In the genomic region with DNA sequence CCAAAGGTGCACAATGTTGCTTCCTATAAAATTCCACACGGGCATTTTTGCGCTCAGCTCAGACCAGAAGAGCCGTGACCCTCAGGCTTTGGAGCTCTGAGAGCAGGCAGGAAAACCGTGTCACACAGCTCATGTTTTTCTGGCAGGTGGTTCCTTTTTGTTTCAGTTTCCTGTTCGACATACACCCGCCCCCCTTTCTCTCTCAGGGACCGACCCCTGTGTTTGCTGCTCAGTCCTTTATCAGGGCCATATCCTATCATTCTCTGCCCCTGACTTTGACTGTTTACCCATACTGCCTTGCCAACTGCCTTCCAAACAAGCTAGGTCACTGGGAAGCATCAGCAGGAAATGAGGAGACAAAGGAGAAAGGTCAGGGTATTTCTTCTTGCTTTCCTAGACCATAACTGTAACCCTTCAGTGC, we compare ENCODE assay signal across 10 mouse cellular contexts.
A peak's percentile ranks its signal among the peaks of the same experiment; 100 is the strongest.
DNase-seq lines count a peak whose midpoint lies in the region; ATAC-seq and TF ChIP-seq lines count a peak whose summit lies in the region.
"Had no signal": no experiment of that assay in that cellular context is flagged by ENCODE, and none has a peak within 500 bp of the region (broad histone marks: within the 10 kb centered on the region; RNA-seq: fewer than 3 reads in every experiment).

No protein-coding gene starts in this region.

- WGBS in lung, embryonic 14.5 days = 36% methylated on average over 7 of the region's 7 CpGs
- 23% methylated on average over 7 of the region's 7 CpGs for WGBS in lung, adult 2 months
- 40% methylated on average over 7 of the region's 7 CpGs for WGBS in intestine, postnatal 0 days
- WGBS in lung, embryonic 16.5 days = 27% methylated on average over 7 of the region's 7 CpGs

- no peak for TF ChIP-seq POLR2A in lung, adult 2 months (IDR thresholded peaks at IDR 0.05; ENCODE audit: borderline replicate concordance, extremely low read depth, low read depth, low read length)

- ATAC-seq in lung, embryonic 14.5 days (ENCODE audit: insufficient read depth) = peak; percentile 82; the same call in 1 of the 2 replicates
- ATAC-seq in intestine, postnatal 0 days = no peak
- ATAC-seq in lung, embryonic 16.5 days (ENCODE audit: low read depth) = peak; percentile 87

- no peaks in the 10 kb centered on the region for H3K36me3 ChIP-seq in lung, embryonic 14.5 days (ENCODE audit: insufficient read depth)
- H3K36me3 ChIP-seq in intestine, postnatal 0 days (ENCODE audit: control insufficient read depth, insufficient read depth) = no peaks in the 10 kb centered on the region
- H3K36me3 ChIP-seq in lung, embryonic 16.5 days (ENCODE audit: control insufficient read depth, insufficient read depth, low read length) = no peaks in the 10 kb centered on the region
- H3K36me3 ChIP-seq: forebrain, embryonic 12.5 days; neural tube, embryonic 13.5 days had no signal

- H3K4me2 ChIP-seq in lung, embryonic 14.5 days = no peak overlapping the region
- 0 out of 2 replicates have a peak overlapping the region, but pooled peaks have one; percentile 6 for H3K4me2 ChIP-seq in intestine, postnatal 0 days (replicated peaks; ENCODE audit: low read depth)
- H3K4me2 ChIP-seq in lung, embryonic 16.5 days (ENCODE audit: low read depth, low read length) = peak overlapping the region; percentile 27; the same call in 1 of the 2 replicates
- H3K4me2 ChIP-seq: forebrain, embryonic 12.5 days; neural tube, embryonic 13.5 days had no signal

- H3K27me3 ChIP-seq in lung, embryonic 14.5 days (ENCODE audit: insufficient read depth, low read length) = no peaks in the 10 kb centered on the region
- no peaks in the 10 kb centered on the region for H3K27me3 ChIP-seq in intestine, postnatal 0 days (replicated peaks; ENCODE audit: control insufficient read depth, insufficient read depth, low read length)
- H3K27me3 ChIP-seq in lung, embryonic 16.5 days (ENCODE audit: control insufficient read depth, insufficient read depth, low read depth, low read length) = no peaks in the 10 kb centered on the region
- H3K27me3 ChIP-seq: neural tube, embryonic 13.5 days had no signal

- no peaks in the 10 kb centered on the region for H3K9me3 ChIP-seq in lung, embryonic 14.5 days (ENCODE audit: low read depth, low read length)
- H3K9me3 ChIP-seq in intestine, postnatal 0 days (ENCODE audit: control insufficient read depth) = no peaks in the 10 kb centered on the region
- H3K9me3 ChIP-seq in lung, embryonic 16.5 days (ENCODE audit: control insufficient read depth, low read length) = no peaks in the 10 kb centered on the region
- H3K9me3 ChIP-seq: forebrain, embryonic 12.5 days; neural tube, embryonic 13.5 days had no signal

- DNase-seq in lung, embryonic 14.5 days = peak; percentile 54
- no peak for DNase-seq in lung, adult 2 months
- no peak for DNase-seq in yolk sac, embryonic 10.5 days (ENCODE audit: low spot score)
- no peak for DNase-seq in embryo, embryonic 9.5 days (ENCODE audit: extremely low spot score)
- no peak for DNase-seq in spleen, postnatal 4 days (ENCODE audit: low spot score in 2 of 2)
- DNase-seq in cerebellum, adult 18-20 months = no peak

- TF ChIP-seq CTCF in lung, embryonic 14.5 days (IDR thresholded peaks at IDR 0.05; ENCODE audit: low read depth) = no peak
- TF ChIP-seq CTCF in lung, adult 2 months (IDR thresholded peaks at IDR 0.05; ENCODE audit: insufficient read depth, low read length) = no peak
- no peak for TF ChIP-seq CTCF in intestine, postnatal 0 days (IDR thresholded peaks at IDR 0.05; ENCODE audit: low read depth)

- no peak overlapping the region for H3K9ac ChIP-seq in lung, embryonic 14.5 days
- no peak overlapping the region for H3K9ac ChIP-seq in intestine, postnatal 0 days (ENCODE audit: low read depth, low read length)
- no peak overlapping the region for H3K9ac ChIP-seq in lung, embryonic 16.5 days (ENCODE audit: low read length)
- H3K9ac ChIP-seq: forebrain, embryonic 12.5 days; neural tube, embryonic 13.5 days had no signal

- no peaks in the 10 kb centered on the region for H3K4me1 ChIP-seq in lung, embryonic 14.5 days (ENCODE audit: insufficient read depth)
- H3K4me1 ChIP-seq in lung, adult 2 months (ENCODE audit: control insufficient read depth, insufficient read depth, low read length) = no peaks in the 10 kb centered on the region
- H3K4me1 ChIP-seq in intestine, postnatal 0 days (replicated peaks; ENCODE audit: control insufficient read depth, insufficient read depth, low read length) = no peaks in the 10 kb centered on the region
- no peaks in the 10 kb centered on the region; the same call in 1 of the 2 replicates for H3K4me1 ChIP-seq in lung, embryonic 16.5 days (replicated peaks; ENCODE audit: control insufficient read depth, insufficient read depth, low read length)
- H3K4me1 ChIP-seq: forebrain, embryonic 12.5 days; neural tube, embryonic 13.5 days had no signal

- 0 out of 2 replicates have a peak overlapping the region, but pooled peaks have one; percentile 47 for H3K27ac ChIP-seq in lung, embryonic 14.5 days (ENCODE audit: low read depth)
- no peak overlapping the region for H3K27ac ChIP-seq in intestine, postnatal 0 days (ENCODE audit: low read depth, low read length)
- H3K27ac ChIP-seq in lung, embryonic 16.5 days (ENCODE audit: low read length) = peak overlapping the region; percentile 70
- H3K27ac ChIP-seq: forebrain, embryonic 12.5 days; neural tube, embryonic 13.5 days had no signal

- no peak overlapping the region for H3K4me3 ChIP-seq in lung, embryonic 14.5 days (ENCODE audit: low read depth, low read length)
- H3K4me3 ChIP-seq in lung, adult 2 months (replicated peaks; ENCODE audit: extremely low read depth, low read depth, low read length) = no peak overlapping the region
- no peak overlapping the region for H3K4me3 ChIP-seq in intestine, postnatal 0 days (ENCODE audit: low read depth, low read length)
- no peak overlapping the region for H3K4me3 ChIP-seq in lung, embryonic 16.5 days (ENCODE audit: low read length)
- H3K4me3 ChIP-seq: forebrain, embryonic 12.5 days; neural tube, embryonic 13.5 days had no signal
